Mouse (Mus musculus) heart, embryonic 15.5 days (tissue): ENCODE results near the gene Trf. TPM values are rescaled to one million over a fixed set of nuclear protein-coding genes. Genes with fewer than 3 reads are reported as not detected.

Experiments
- polyA plus RNA-seq: library from polyadenylated mRNA; unstranded; fragments of >200 nt; fragmentation: Nextera tagmentation; extraction: Ambion mirVana; gene quantifications from 2 replicates; pipeline ENCODE4 v1.2.1, GENCODE M21; 2015

The Trf gene
- polyA plus RNA-seq, 1 experiment from 2014 or later = 36.7 TPM

Other genes starting within 250 kb of the Trf start
- gene Slco2a1, start 241.7 kb downstream of the Trf start, polyA plus RNA-seq = 6.0 and 9.6 TPM in 2 replicates
- gene Rab6b, start 118.7 kb downstream of the Trf start, polyA plus RNA-seq = 2.5 and 4.2 TPM in 2 replicates
- 34.4 and 46.1 TPM in 2 replicates for gene Srprb, start 28.3 kb downstream of the Trf start, polyA plus RNA-seq
- gene Gm20425, start 137 bp downstream of the Trf start, polyA plus RNA-seq = 0.63 and 5.1 TPM in 2 replicates
- 1.5 and 1.7 TPM in 2 replicates for gene 1300017J02Rik, start 74.6 kb upstream of the Trf start, polyA plus RNA-seq
- gene Topbp1, start 74.8 kb upstream of the Trf start, polyA plus RNA-seq = 36.6 and 41.1 TPM in 2 replicates
- gene Cdv3, start 135.4 kb upstream of the Trf start, polyA plus RNA-seq = 75.2 and 89.4 TPM in 2 replicates
- gene Bfsp2, start 250.0 kb upstream of the Trf start, polyA plus RNA-seq = 0.46 and 0.97 TPM in 2 replicates